Mouse (Mus musculus): ENCODE measurements at regions not wholly inside any gene's neighbourhood (a gene's known extent, or its start where the extent isn't known, plus 50 kb on each side); places are given as distances from the start of the nearest gene placed in this dataset.

GRCm38 (mm10) chr12:106721271-106722009 is 711.4 kb downstream of the Vrk1 start:
- H3K9ac ChIP-seq (ENCODE audit: control insufficient read depth, low read depth, low read length, poor library complexity, severe bottlenecking), result no peak overlapping the region
- DNase-seq (ENCODE audit: low read depth, low spot score), result no peak
- TF ChIP-seq TAL1 (IDR thresholded peaks at IDR 0.05; ENCODE audit: low read length) (no peak), USF2 (IDR thresholded peaks at IDR 0.05; ENCODE audit: borderline replicate concordance in 1 of 2, insufficient read depth in 1 of 2, low read depth in 1 of 2, low read length in 2 of 2) (no peak), MAFK (IDR thresholded peaks at IDR 0.05; ENCODE audit: borderline replicate concordance, low read depth, low read length) (no peak), ZC3H11A (IDR thresholded peaks at IDR 0.05; ENCODE audit: low read depth, low read length) (no peak), MAZ (IDR thresholded peaks at IDR 0.05; ENCODE audit: low read depth, low read length) (no peak), TCF12 (IDR thresholded peaks at IDR 0.05; ENCODE audit: low read depth, low read length) (no peak), USF1 (IDR thresholded peaks at IDR 0.05; ENCODE audit: low read depth, low read length) (no peak), SMC3 (IDR thresholded peaks at IDR 0.05; ENCODE audit: low read depth, low read length) (no peak), RCOR1 (IDR thresholded peaks at IDR 0.05; ENCODE audit: low read depth, low read length) (no peak), GATA1 (IDR thresholded peaks at IDR 0.05; ENCODE audit: low read depth, low read length) (no peak), GABPA (IDR thresholded peaks at IDR 0.05; ENCODE audit: low read depth, low read length) (no peak), SIN3A (IDR thresholded peaks at IDR 0.05; ENCODE audit: low read length) (no peak), ZKSCAN1 (IDR thresholded peaks at IDR 0.05; ENCODE audit: low read depth, low read length) (no peak), ELF1 (IDR thresholded peaks at IDR 0.05; ENCODE audit: low read depth, low read length) (no peak), ZNF384 (IDR thresholded peaks at IDR 0.05; ENCODE audit: low read depth, low read length) (no peak), NELFE (IDR thresholded peaks at IDR 0.05; ENCODE audit: low read depth, low read length) (no peak)
- no peak overlapping the region for H3K4me3 ChIP-seq (ENCODE audit: control insufficient read depth in 1 of 2, insufficient read depth in 1 of 2, low read depth in 2 of 2, low read length in 2 of 2)
- H3K9me3 ChIP-seq (replicated peaks; ENCODE audit: insufficient read depth, low read length), result no peaks in the 10 kb centered on the region
- H3K4me1 ChIP-seq (ENCODE audit: control insufficient read depth in 1 of 2, insufficient read depth in 2 of 2, low read length in 2 of 2), result no peaks in the 10 kb centered on the region
- no peaks in the 10 kb centered on the region for H3K79me2 ChIP-seq (ENCODE audit: control insufficient read depth, insufficient read depth, low read length, poor library complexity)
- H3K36me3 ChIP-seq (ENCODE audit: control insufficient read depth in 1 of 2, insufficient read depth in 2 of 2, low read length in 2 of 2), result no peaks in the 10 kb centered on the region
- H3K27me3 ChIP-seq (ENCODE audit: control insufficient read depth in 1 of 2, insufficient read depth in 2 of 2, low read length in 2 of 2), result no peaks in the 10 kb centered on the region
- H3K27ac ChIP-seq (ENCODE audit: control insufficient read depth, low read depth, low read length), result no peak overlapping the region

GRCm38 (mm10) chr12:106722010-106722362 is 712.0 kb downstream of the Vrk1 start:
- H3K79me2 ChIP-seq (ENCODE audit: control insufficient read depth, insufficient read depth, low read length, poor library complexity), result no peaks in the 10 kb centered on the region
- no peak for TF ChIP-seq TAL1 (IDR thresholded peaks at IDR 0.05; ENCODE audit: low read length)
- no peak for TF ChIP-seq ZKSCAN1 (IDR thresholded peaks at IDR 0.05; ENCODE audit: low read depth, low read length)
- no peak for TF ChIP-seq SMC3 (IDR thresholded peaks at IDR 0.05; ENCODE audit: low read depth, low read length)
- no peak for TF ChIP-seq MYC (IDR thresholded peaks at IDR 0.05; ENCODE audit: low read depth, low read length)
- no peak for TF ChIP-seq USF1 (IDR thresholded peaks at IDR 0.05; ENCODE audit: low read depth, low read length)
- TF ChIP-seq EP300 (IDR thresholded peaks at IDR 0.05; ENCODE audit: low read depth in 1 of 2, low read length in 2 of 2), result no peak
- TF ChIP-seq ETS1 (IDR thresholded peaks at IDR 0.05; ENCODE audit: low read depth, low read length), result no peak
- TF ChIP-seq POLR2AphosphoS2 (IDR thresholded peaks at IDR 0.05; ENCODE audit: low read length), result no peak
- no peak for TF ChIP-seq RAD21 (IDR thresholded peaks at IDR 0.05; ENCODE audit: low read depth, low read length)
- no peak for TF ChIP-seq SIN3A (IDR thresholded peaks at IDR 0.05; ENCODE audit: low read length)
- TF ChIP-seq E2F4 (IDR thresholded peaks at IDR 0.05; ENCODE audit: borderline replicate concordance, low read depth, low read length), result no peak
- TF ChIP-seq MAX (IDR thresholded peaks at IDR 0.05; ENCODE audit: low read length), result no peak
- TF ChIP-seq MEF2A (IDR thresholded peaks at IDR 0.05; ENCODE audit: extremely low read depth, insufficient replicate concordance, low read depth, low read length, poor library complexity, severe bottlenecking), result no peak
- TF ChIP-seq UBTF (IDR thresholded peaks at IDR 0.05; ENCODE audit: borderline replicate concordance, insufficient read depth, low read depth, low read length), result no peak
- no peak for TF ChIP-seq HCFC1 (IDR thresholded peaks at IDR 0.05; ENCODE audit: low read depth, low read length)
- TF ChIP-seq ZMIZ1 (IDR thresholded peaks at IDR 0.05; ENCODE audit: low read depth, low read length), result no peak
- TF ChIP-seq POLR2AphosphoS5 (IDR thresholded peaks at IDR 0.05; ENCODE audit: borderline replicate concordance, low read depth, low read length), result no peak
- no peak for TF ChIP-seq NELFE (IDR thresholded peaks at IDR 0.05; ENCODE audit: low read depth, low read length)
- no peak for TF ChIP-seq KAT2A (conservative IDR thresholded peaks at IDR 0.05; ENCODE audit: low read depth, low read length)
- no peak for TF ChIP-seq CTCF (IDR thresholded peaks at IDR 0.05 in 2 of 3, conservative IDR thresholded peaks at IDR 0.05 in 1 of 3; ENCODE audit: control insufficient read depth in 1 of 3, insufficient read depth in 1 of 3, low read depth in 2 of 3, low read length in 3 of 3, poor library complexity in 1 of 3, severe bottlenecking in 1 of 3)
- no peak for DNase-seq (ENCODE audit: low read depth, low spot score)
- no peaks in the 10 kb centered on the region for H3K9me3 ChIP-seq (replicated peaks; ENCODE audit: insufficient read depth, low read length)
- H3K36me3 ChIP-seq (ENCODE audit: control insufficient read depth in 1 of 2, insufficient read depth in 2 of 2, low read length in 2 of 2), result no peaks in the 10 kb centered on the region
- no peaks in the 10 kb centered on the region for H3K4me1 ChIP-seq (ENCODE audit: control insufficient read depth in 1 of 2, insufficient read depth in 2 of 2, low read length in 2 of 2)
- no peak overlapping the region for H3K9ac ChIP-seq (ENCODE audit: control insufficient read depth, low read depth, low read length, poor library complexity, severe bottlenecking)
- no peaks in the 10 kb centered on the region for H3K27me3 ChIP-seq (ENCODE audit: control insufficient read depth in 1 of 2, insufficient read depth in 2 of 2, low read length in 2 of 2)
- no peak overlapping the region for H3K27ac ChIP-seq (ENCODE audit: control insufficient read depth, low read depth, low read length)
- no peak overlapping the region for H3K4me3 ChIP-seq (ENCODE audit: control insufficient read depth in 1 of 2, insufficient read depth in 1 of 2, low read depth in 2 of 2, low read length in 2 of 2)
